Mouse (Mus musculus) kidney, embryonic 14.5 days (tissue): ENCODE measurements around the gene Mcm2. TPM values are rescaled to one million over a fixed set of nuclear protein-coding genes. Genes with fewer than 3 reads are reported as not detected.

ENCODE experiments used
- ATAC-seq: fragments of 200-750 bp; cut with Nextera tagmentation; 2 replicates; pipeline ENCODE4 v1.8.0; 2017; ENCODE audit warnings: moderate number of reproducible peaks, mild to moderate bottlenecking, moderate TSS enrichment, moderate library complexity; ENCODE audit not compliant: low FRiP score, low TSS enrichment
- H3K27ac ChIP-seq: fragments of 300-500 bp; sonication (generic); 2 replicates; pipeline ENCODE4 v1.5.1; 2014; ENCODE audit warnings: low read depth, mild to moderate bottlenecking, low read length, moderate library complexity, mixed read lengths
- H3K27me3 ChIP-seq: fragments of 300-500 bp; sonication (generic); 2 replicates; pipeline ENCODE4 v1.6.1; 2014; ENCODE audit warnings: mild to moderate bottlenecking, low read length; ENCODE audit not compliant: control insufficient read depth, insufficient read depth
- H3K36me3 ChIP-seq: fragments of 300-500 bp; sonication (generic); 2 replicates; pipeline ENCODE4 v1.6.1; 2014; ENCODE audit warnings: low read length, mixed read lengths; ENCODE audit not compliant: control insufficient read depth, insufficient read depth
- H3K4me1 ChIP-seq: fragments of 300-500 bp; sonication (generic); 2 replicates; pipeline ENCODE4 v1.6.1; 2014; ENCODE audit warnings: low read length, mixed read lengths; ENCODE audit not compliant: control insufficient read depth, insufficient read depth
- H3K4me2 ChIP-seq: fragments of 300-500 bp; sonication (generic); replicated peaks from 2 replicates; pipeline ENCODE4 v1.6.1; 2014; ENCODE audit warnings: low read depth, mild to moderate bottlenecking, low read length
- H3K4me3 ChIP-seq: fragments of 300-500 bp; sonication (generic); 2 replicates; pipeline ENCODE4 v1.5.1; 2014; ENCODE audit warnings: mild to moderate bottlenecking, low read length
- H3K9ac ChIP-seq: fragments of 300-500 bp; sonication (generic); 2 replicates; pipeline ENCODE4 v1.6.1; 2014; ENCODE audit warnings: low read depth, mild to moderate bottlenecking, low read length, moderate library complexity
- H3K9me3 ChIP-seq: fragments of 300-500 bp; sonication (generic); 2 replicates; pipeline ENCODE4 v1.6.1; 2016; ENCODE audit warnings: low read length; ENCODE audit not compliant: control insufficient read depth
- WGBS: fragments of 180-500 bp; shearing (Covaris S2); extraction: QIAGEN DNeasy Blood & Tissue Kit; methylation state at CpG from one replicate; pipeline ENCODE4 v1.1.7; 2014; 5-methylcytosine and 5-hydroxymethylcytosine counted together
- polyA plus RNA-seq: library from polyadenylated mRNA; unstranded; fragments of >200 nt; fragmentation: Nextera tagmentation; extraction: Ambion mirVana; gene quantifications from 2 replicates; pipeline ENCODE4 v1.2.1, GENCODE M21; 2014

The Mcm2 gene
- polyA plus RNA-seq, 1 experiment from 2014 or later = 166 TPM

DNA sequence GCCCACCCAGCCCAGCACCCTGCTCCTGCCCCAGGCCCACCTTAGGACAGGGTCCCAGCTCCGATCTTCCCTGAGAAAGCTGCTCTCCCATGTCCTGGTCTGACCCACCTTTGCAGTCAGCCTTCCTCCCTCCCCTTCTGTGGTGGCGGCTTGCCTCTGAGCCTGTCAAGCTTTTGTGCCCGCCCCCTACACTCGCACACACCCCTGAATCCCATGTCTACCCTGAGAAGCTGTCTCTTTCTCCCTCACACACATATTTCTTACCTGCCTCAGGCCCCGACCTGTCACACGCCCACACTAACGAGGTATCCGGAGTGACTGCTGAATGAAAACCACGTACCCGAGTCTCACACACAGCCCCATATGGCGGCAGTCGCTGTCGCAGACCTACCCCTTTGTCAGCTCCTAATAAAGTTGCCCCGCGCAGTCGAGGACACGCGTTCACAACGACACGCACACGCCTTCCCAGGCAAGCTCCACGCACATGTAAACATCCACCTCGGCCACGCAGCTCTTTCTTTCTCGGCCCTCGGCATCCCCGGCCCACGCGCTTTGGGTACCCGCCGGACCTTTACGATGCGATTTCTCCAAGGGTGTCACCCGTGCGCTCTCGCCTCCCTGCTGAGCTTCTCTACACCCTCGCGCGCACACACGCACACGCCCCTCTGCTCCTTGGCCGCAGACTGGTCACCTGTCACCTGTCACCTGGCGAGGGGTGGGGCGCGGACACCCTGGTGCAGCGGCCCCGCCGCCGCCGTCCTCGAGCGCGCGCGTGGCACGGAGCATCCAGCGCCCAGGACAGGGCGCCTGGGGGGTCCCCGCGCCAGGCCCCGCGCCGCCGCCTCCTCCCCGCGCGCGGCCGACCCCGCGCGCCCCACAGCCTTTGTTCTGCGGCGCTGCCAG, 24.4 kb downstream of the Mcm2 start:
- peak; percentile 63 for ATAC-seq
- H3K27ac ChIP-seq = no peak overlapping the region

DNA sequence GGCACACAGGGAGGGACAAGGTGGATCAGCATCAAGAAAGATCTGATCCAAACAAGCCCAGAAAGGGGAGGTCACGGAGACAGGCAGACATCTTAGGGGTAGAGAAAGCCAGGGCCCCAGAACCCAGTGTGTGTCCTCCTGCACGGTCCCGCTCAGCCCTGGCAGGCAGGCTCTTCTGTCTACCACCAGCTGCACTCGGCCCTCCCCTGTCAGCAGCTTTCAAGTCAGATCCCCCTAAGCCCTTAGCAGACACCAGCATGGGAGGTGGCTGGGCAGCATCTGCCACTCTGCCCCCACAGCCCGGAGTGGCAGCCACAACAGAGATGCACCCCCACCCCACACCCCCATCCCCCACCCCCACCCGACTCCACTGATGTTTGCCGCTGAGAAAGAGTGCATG, 25.8 kb downstream of the Mcm2 start:
- no peak overlapping the region for H3K4me3 ChIP-seq
- peaks cover 3% of the 10 kb centered on the region; the same call in 1 of the 2 replicates for H3K4me1 ChIP-seq
- no peak overlapping the region for H3K9ac ChIP-seq
- H3K27me3 ChIP-seq = peaks cover 9% of the 10 kb centered on the region; the same call in 1 of the 2 replicates
- no peak overlapping the region for H3K4me2 ChIP-seq
- peaks cover 3% of the 10 kb centered on the region; the same call in 1 of the 2 replicates for H3K9me3 ChIP-seq
- no peaks in the 10 kb centered on the region for H3K36me3 ChIP-seq
- no peak for ATAC-seq
- no peak overlapping the region for H3K27ac ChIP-seq
- WGBS = 55% methylated on average over 7 of the region's 7 CpGs

More for the DNA sequence above, 24.4 kb downstream of the Mcm2 start:
- Histone ChIP-seq H3K36me3 (no peaks in the 10 kb centered on the region), H3K9ac (peak overlapping the region; percentile 79), H3K4me3 (peak overlapping the region; percentile 63), H3K9me3 (peaks cover 3% of the 10 kb centered on the region; the same call in 1 of the 2 replicates), H3K4me2 (peak overlapping the region; percentile 99), H3K27me3 (peaks cover 9% of the 10 kb centered on the region; the same call in 1 of the 2 replicates), H3K4me1 (peaks cover 3% of the 10 kb centered on the region; the same call in 1 of the 2 replicates)
- WGBS = 2% methylated on average over 60 of the region's 74 CpGs

DNA sequence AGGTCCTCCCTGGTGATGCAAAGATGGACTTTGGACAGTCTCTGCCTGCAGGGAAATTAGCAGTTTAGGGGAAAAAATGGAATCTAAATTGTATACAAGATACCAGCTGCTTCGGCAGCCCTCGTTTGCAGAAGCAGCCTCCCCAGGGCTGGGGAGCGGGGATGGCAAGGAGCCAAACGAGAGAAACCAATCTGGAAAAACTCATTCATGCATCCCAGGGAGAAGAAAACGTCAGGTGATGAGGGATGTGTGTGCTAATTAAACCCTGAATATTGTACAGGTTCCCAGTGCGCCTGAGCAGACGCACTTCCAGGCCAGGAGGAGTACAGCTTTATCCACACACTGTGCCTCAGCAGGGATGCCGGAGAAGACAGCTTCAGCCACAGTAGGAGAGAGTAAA, 27.0 kb downstream of the Mcm2 start:
- Histone ChIP-seq H3K9me3 (peaks cover 3% of the 10 kb centered on the region; the same call in 1 of the 2 replicates), H3K27me3 (peaks cover 9% of the 10 kb centered on the region; the same call in 1 of the 2 replicates), H3K9ac (no peak overlapping the region), H3K4me1 (peaks cover 3% of the 10 kb centered on the region; the same call in 1 of the 2 replicates), H3K4me3 (no peak overlapping the region), H3K27ac (no peak overlapping the region), H3K36me3 (no peaks in the 10 kb centered on the region), H3K4me2 (no peak overlapping the region)
- 59% methylated on average over 8 of the region's 8 CpGs for WGBS
- no peak for ATAC-seq

DNA sequence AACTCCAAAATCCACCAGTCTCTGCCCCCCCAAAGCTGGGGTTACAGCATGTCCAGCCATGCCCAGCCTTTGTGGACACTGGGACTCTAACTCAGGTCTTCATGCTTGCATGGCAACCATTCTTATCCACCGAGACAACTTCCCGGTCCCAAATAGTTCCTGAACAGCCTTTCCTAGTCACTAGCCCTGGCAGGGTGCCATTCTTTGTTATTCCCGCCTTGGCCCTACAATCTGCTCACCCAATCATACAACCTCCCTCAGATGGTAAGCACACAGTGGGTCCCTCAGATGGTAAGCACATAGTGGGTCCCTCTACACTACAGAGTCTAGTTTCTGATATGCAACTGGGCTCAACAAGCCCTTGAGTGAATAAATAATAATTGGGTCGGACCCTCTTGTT, 28.0 kb downstream of the Mcm2 start:
- H3K4me2 ChIP-seq = no peak overlapping the region
- H3K4me1 ChIP-seq = peaks cover 3% of the 10 kb centered on the region; the same call in 1 of the 2 replicates
- ATAC-seq = no peak
- no peak overlapping the region for H3K4me3 ChIP-seq
- 73% methylated on average over 4 of the region's 4 CpGs for WGBS
- peaks cover 3% of the 10 kb centered on the region; the same call in 1 of the 2 replicates for H3K9me3 ChIP-seq
- peaks cover 5% of the 10 kb centered on the region; the same call in 1 of the 2 replicates for H3K27me3 ChIP-seq
- H3K27ac ChIP-seq = no peak overlapping the region
- H3K9ac ChIP-seq = no peak overlapping the region
- H3K36me3 ChIP-seq = no peaks in the 10 kb centered on the region

DNA sequence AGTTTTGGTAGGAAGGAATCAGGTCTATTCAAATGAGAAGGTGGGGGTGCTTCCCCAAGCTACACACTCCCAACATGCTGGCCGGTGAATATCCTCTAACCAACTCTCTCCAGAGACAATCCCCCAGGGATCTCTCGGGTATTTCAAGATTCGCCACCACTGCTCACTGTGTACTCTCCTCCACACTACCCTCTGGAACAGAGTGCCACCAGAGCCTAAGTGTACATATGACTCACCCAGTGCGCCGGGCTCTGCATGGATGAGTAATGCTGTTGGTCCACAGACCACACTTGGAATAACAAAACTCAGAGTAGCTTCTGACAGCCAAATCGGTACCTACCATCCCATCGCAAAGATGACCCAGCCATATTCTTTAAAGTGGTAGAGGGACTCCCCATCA, 29.1 kb downstream of the Mcm2 start:
- no peak overlapping the region for H3K4me3 ChIP-seq
- 88% methylated on average over 7 of the region's 7 CpGs for WGBS

DNA sequence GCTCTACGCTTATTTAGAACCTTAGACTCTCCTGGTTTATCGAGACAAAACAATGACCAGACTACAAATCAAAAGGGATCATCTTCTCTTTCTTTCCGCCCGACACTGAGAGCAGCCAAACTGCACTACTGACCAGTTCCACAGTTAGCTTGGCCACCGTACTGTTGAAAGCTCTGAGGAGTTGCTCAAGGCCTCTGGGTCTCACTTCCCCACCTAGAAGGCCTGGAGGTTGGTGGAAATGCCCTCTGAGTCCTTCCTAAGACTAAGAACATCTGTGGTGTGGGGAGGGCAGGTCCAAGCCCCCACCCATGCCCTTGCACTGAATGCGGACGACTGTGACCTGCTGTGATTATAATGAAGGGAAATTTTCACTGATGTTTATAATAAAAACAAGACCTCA, 32.9 kb downstream of the Mcm2 start:
- Histone ChIP-seq H3K9ac (no peak overlapping the region), H3K4me1 (no peaks in the 10 kb centered on the region), H3K4me2 (no peak overlapping the region), H3K27me3 (no peaks in the 10 kb centered on the region), H3K36me3 (peaks cover 11% of the 10 kb centered on the region; the same call in 1 of the 2 replicates), H3K27ac (no peak overlapping the region), H3K4me3 (no peak overlapping the region), H3K9me3 (peaks cover 3% of the 10 kb centered on the region; the same call in 1 of the 2 replicates)
- no peak for ATAC-seq
- WGBS = 83% methylated on average over 7 of the region's 7 CpGs

More for the DNA sequence above, 29.1 kb downstream of the Mcm2 start:
- Histone ChIP-seq H3K4me1 (no peaks in the 10 kb centered on the region), H3K27me3 (no peaks in the 10 kb centered on the region), H3K9ac (no peak overlapping the region), H3K4me2 (no peak overlapping the region), H3K9me3 (no peaks in the 10 kb centered on the region), H3K36me3 (peaks cover 4% of the 10 kb centered on the region; the same call in 1 of the 2 replicates), H3K27ac (no peak overlapping the region)
- no peak for ATAC-seq

DNA sequence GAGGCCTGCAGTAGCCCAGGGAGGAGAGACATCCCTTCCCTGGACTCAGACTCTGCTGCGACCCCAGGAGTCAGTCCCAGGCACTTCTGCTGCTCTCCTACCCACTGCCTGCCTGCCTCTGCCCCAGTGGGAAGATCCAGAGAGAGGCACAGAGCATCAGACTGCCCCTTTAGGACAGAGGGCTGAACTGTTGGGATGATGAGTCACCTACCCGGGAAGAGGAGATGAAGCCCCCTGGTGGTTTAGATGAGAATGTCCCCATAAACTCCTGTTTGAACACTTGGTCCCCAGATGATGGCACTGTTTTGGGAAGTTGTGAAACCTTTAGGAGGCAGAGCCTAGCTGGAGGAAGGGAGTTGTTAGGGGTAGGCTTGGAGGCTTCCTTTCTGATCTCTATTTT, 37.7 kb downstream of the Mcm2 start:
- Histone ChIP-seq H3K36me3 (peaks cover 11% of the 10 kb centered on the region; the same call in 1 of the 2 replicates), H3K4me2 (no peak overlapping the region), H3K4me1 (no peaks in the 10 kb centered on the region), H3K9me3 (peaks cover 3% of the 10 kb centered on the region; the same call in 1 of the 2 replicates), H3K27me3 (no peaks in the 10 kb centered on the region), H3K4me3 (no peak overlapping the region), H3K27ac (no peak overlapping the region), H3K9ac (no peak overlapping the region)
- no peak for ATAC-seq
- 17% methylated on average over 2 of the region's 2 CpGs for WGBS

DNA sequence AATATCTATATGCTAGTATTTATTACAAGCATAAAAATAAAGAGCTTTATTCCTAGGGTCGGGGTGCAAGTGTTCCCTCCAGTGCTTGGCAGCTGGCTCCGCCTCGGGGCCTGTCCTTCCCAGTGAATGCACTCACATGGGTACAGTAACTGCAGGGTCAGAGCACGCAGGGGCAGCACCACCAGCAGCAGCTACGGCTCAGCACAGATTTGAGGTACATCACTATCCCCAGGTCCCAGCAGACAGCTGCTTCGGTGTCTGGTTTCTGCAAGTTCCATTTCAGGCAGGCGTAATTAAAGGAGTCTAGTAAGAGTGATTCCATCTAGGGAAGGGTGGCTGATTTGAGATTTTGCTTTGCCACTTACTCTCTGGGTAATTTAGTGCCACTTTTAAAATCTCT, 40.2 kb downstream of the Mcm2 start:
- H3K36me3 ChIP-seq = peaks cover 4% of the 10 kb centered on the region; the same call in 1 of the 2 replicates
- 50% methylated on average over 7 of the region's 7 CpGs for WGBS
- H3K9ac ChIP-seq = no peak overlapping the region
- no peaks in the 10 kb centered on the region for H3K4me1 ChIP-seq
- H3K9me3 ChIP-seq = peaks cover 3% of the 10 kb centered on the region; the same call in 1 of the 2 replicates
- H3K27me3 ChIP-seq = no peaks in the 10 kb centered on the region
- ATAC-seq = no peak
- no peak overlapping the region for H3K4me2 ChIP-seq
- H3K4me3 ChIP-seq = no peak overlapping the region
- no peak overlapping the region for H3K27ac ChIP-seq

DNA sequence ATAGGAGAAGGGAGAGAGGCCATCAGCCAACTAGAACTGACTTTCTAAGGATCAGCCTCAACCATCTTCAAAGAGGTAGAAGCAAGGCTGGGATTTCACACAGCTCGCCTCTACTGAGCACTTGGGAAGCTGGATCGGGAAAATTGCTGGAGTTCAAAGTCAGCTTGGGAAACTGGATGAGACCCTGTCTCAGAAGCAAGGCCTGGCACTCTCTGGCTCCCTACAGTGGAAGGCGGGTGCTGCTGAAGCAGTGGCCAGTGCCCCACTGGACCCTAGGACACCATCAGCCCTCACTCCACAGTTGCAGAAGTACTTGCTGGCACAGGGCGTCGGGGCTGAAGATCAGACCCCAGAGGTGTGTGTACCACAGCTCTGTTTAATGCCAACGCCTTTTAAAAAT, 40.8 kb downstream of the Mcm2 start:
- Histone ChIP-seq H3K4me1 (no peaks in the 10 kb centered on the region), H3K9ac (no peak overlapping the region), H3K27me3 (no peaks in the 10 kb centered on the region), H3K4me2 (no peak overlapping the region), H3K36me3 (no peaks in the 10 kb centered on the region; the same call in 1 of the 2 replicates), H3K9me3 (peaks cover 3% of the 10 kb centered on the region; the same call in 1 of the 2 replicates), H3K4me3 (no peak overlapping the region), H3K27ac (no peak overlapping the region)
- WGBS = 86% methylated on average over 6 of the region's 6 CpGs
- no peak for ATAC-seq
